Mouse (Mus musculus) frontal cortex, adult 2 months (tissue): ENCODE measurements around the gene Gm20431. TPM values are rescaled to one million over a fixed set of nuclear protein-coding genes. Genes with fewer than 3 reads are reported as not detected.
A peak's percentile ranks its signal among the peaks of the same experiment; 100 is the strongest.
"Not testable (repeated sequence)": the region's sequence is repeated elsewhere in the genome, so short reads cannot be mapped to it uniquely, and the experiment has no call there.

ENCODE experiments used
- DNase-seq, 2 experiments: peaks; one replicate each; pipeline ENCODE4 v3.0.0; 2022; ENCODE audit warnings: low spot score in 1 of 2; ENCODE audit errors: extremely low spot score in 1 of 2
- polyA plus RNA-seq: library from polyadenylated mRNA; depleted of rRNA; stranded (reverse); fragments of >200 nt; gene quantifications from 2 replicates; pipeline ENCODE4 v1.2.3, GENCODE M21; 2012

The Gm20431 gene
- polyA plus RNA-seq, 1 experiment = not detected

GRCm38 (mm10) chr2:167662713-167663112 lies 1.4 kb upstream of the Gm20431 start:
- no peak for DNase-seq

GRCm38 (mm10) chr2:167660611-167660971 lies 705 bp downstream of the Gm20431 start:
- no peak for DNase-seq

DNA sequence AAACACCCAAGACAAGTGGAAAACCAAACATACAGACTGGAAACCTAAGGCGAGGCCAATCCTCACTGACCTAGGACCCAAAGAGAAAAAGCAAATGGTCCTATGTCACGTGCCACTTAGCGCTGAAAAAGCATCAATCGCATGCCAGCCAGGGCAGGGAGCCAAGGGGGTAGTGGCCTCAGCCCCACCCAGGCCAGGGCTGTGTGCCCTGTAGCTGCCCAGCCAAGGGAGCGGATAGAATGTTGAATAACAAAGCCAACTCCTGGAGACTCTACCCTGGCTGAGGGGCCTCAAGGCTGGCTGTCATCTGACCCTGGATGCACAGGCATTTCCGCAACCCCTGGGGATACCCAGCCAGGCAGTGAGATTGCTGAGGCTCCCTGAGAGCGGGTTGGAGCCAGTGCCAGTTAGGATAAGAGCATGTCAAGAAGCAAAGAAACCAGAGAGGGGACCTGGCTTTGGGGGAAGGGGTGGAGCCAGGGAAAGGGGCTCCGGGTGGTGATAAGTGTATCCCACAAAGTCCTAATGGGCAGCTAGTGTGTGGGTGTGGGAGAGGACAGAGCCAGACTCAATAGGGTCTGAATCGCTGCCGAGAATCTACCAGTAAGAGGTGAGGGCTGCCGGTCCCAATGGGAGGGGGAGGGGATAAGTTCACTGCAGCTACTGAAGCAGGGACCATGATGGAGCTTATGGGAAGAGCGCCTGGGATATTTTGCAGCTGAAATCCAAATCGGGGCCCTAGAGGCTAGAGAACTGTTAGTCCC lies 1.3 kb downstream of the Gm20431 start:
- DNase-seq = peak in 1 of 2 experiments; percentile 64

DNA sequence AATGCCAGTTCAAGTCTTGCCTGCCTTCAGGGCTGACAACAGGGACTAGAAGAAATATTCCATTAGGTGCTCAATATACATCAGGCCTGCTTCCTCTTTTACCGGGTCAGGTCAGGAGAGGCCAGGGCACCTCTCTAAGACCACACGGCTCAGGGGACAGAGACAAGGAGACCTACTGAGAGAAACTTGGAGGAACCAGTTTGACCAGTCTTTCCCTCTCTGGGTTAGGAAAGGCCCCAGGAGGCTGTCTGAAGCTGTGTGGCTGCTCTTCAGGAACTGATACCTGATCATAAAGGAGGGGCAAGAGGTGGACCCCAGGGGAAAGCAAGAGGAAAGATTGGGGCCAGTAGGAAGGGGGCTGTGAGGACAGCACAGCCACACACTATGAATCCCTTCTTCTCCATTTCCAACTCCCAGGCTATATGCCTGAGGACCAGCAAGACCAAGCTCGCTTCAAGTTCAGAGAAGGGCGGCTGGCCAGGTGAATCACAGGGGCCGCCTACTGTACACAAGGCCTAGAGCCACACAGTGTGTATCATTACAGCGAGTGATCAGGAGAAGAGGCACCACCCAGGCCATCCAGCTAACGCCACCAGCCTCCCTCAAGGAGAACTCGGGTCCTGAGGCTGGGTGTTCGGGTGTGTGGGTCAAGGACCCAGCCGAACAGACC lies 2.0 kb downstream of the Gm20431 start:
- DNase-seq = no peak

GRCm38 (mm10) chr2:167658712-167659111 lies 2.6 kb downstream of the Gm20431 start:
- DNase-seq = no peak

- DNase-seq = no peak
Measured at GRCm38 (mm10) chr2:167657973-167658372, 3.3 kb downstream of the Gm20431 start.

GRCm38 (mm10) chr2:167656629-167657478 lies 4.4 kb downstream of the Gm20431 start:
- no peak for DNase-seq

- no peak for DNase-seq
Measured at GRCm38 (mm10) chr2:167654911-167655600, 6.2 kb downstream of the Gm20431 start.

GRCm38 (mm10) chr2:167652694-167653093 lies 8.6 kb downstream of the Gm20431 start:
- no peak for DNase-seq

- DNase-seq = no peak
Measured at GRCm38 (mm10) chr2:167651622-167652021, 9.7 kb downstream of the Gm20431 start.

DNA sequence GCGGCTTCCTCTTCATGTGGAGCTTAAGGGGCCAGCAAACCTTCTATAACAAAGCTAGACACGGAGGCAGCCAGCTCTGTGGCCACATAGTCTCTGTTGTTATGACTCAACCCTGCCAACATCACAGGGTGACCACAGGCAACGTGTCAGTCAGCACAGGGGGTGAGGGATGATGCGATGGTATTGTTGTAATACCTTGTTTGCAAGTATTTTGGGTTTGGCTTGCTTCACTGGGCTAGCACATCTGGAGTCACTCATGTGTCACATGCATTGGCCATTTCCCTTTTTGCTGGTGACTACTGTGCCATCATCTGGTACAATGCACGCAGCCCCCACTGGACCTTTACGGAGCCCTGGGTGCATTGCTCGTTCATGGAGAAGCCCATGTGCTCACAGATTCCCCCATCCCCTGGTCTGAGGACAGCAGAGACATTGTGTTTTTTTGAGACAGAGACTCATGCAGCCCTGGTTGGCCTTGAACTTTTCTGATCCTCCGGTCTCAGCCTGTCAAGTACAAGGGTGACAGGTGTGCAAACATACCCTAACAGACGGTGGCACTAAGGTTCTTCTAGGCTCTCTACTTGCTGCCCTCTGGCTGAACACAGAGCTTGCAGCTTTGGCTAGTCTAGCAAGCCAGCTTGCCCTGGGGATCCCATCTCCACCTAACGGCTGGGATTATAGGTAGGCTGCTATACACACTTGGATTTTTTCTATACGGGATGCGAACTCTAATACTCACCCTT lies 11.8 kb downstream of the Gm20431 start:
- no peak for DNase-seq

GRCm38 (mm10) chr2:167646411-167646810 lies 14.9 kb downstream of the Gm20431 start:
- DNase-seq = no peak

DNA sequence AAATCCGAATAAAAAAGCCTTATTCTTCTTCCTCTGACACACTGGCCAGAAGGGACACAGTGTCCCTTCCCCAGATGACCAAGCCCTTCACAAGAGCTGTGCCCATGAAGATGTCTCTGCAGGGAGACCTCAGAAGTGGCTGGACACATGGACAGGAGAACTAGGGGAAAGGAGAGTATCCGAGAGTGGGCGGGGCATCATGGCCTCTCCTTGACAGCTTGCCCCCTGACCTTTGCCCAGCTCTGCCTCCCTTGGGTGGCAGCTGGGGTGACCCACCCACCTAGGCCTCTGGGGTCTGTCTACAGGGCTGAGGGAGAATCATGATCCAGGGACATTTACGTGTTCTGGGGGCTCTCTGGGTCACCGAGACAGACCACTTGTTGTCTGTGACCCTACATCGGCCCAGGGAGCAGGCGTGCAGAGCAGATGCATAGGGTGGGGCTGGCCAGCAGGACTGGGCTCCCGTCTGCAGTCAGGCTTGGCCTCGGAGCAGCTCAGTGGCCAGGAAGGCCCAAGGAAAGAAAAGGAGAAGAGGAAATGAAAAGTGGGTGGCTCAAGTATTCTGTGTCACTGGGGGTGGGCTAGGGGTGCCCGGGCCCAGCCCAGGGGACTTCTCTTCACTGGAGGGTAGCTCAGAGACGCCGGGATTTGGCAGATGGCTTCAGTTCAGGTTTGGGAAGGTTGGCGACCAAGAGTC lies 17.8 kb downstream of the Gm20431 start:
- not testable (repeated sequence) for DNase-seq

DNA sequence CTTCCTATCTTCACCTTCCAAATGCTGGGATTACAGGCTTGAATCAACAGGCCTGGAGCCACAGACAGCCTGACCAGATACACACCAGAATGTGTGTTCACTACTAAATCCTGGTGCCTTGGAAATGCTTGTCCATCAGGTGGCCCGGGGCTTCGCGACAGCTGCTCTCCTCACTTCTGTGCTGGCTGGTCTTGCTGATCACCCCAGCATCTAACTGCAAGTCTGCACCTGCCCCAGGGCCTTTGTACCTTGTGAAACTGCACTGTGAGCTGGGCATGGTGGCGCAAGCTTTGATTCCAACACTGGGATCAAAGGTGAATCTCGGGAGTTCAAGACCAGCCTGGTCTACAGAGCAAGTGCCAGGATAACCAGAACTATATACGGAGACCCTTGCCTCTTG lies 19.1 kb downstream of the Gm20431 start:
- DNase-seq = no peak

DNA sequence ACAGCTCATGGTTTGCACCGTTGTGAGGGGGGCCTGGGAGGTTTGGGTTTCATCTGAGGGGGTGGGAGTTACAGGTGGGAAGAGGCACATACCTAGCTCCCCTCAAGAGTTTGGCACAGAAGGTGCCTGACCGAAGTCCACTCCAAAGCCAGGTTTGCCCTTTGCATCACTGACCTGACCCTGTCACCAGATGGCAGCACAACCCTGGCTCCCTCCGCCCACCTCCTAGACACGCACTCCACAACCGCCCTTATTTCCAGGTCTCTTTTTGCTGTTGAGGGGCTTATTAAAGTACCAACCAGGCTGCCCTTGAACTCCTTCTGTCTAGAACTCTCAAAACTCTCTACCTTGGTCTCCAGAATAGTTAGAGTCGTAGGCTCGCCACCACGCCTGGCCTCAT lies 20.0 kb downstream of the Gm20431 start:
- DNase-seq = no peak

DNA sequence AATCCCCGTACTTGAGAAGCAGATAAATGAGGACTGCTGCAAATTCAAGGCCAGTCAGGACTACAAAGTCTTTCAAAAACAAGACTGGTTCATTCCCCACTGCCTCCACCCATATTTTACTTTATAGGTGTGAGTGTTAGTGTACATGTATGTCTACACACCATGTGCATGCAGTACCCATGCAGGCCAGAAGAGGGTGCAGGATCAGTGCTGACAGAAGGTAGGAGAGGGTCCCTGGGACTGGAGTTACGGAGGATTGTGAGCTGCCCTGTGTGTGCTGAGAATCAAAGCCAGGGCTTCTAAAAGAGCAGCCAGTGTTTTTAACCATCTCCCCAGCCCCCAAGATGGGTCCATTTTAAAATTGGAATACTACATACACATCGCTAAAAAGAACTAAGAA lies 21.0 kb downstream of the Gm20431 start:
- no peak for DNase-seq

GRCm38 (mm10) chr2:167634865-167635512 lies 26.3 kb downstream of the Gm20431 start:
- DNase-seq = no peak

DNA sequence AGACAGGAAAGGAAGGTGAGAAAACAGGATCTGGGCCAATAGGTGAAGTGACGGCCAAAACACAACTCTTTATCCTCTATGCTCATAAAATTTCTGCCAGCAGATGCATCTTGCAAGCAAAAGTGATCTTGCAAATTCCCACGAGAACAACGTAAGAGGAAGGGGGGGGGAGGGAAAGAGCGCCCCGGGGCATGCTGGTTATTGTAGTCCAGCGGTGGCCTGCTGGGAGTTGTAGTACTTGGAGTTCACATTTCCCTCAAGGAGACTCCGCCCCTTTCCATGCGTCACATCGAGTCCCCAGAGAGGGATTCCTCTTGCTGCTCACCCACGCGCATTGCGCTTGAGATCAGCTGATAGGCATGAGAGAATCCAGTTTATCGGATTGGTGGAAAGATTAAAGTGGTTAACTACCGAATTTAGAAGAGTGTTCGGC lies 26.9 kb downstream of the Gm20431 start:
- peak; percentile 98 to 99 for DNase-seq

DNA sequence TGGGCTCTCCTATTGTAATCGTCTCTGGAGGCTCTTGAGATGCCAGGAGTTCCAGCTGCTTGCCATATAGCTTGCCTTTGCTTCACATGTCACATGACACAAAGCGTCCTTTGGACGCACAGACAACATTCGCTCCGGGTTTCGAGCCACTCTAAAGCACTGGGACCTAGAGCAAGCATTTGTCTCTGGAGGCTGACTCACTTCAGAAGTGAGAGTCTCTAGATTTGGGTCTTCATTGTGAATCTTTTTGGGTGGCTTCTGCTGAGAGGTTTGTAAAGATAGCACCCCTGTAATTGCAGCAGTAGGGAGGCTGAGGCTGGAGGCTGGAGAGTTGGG lies 27.8 kb downstream of the Gm20431 start:
- no peak for DNase-seq
